Mouse (Mus musculus): ENCODE data around the gene Ccdc13. TPM values are rescaled to one million over a fixed set of nuclear protein-coding genes. Genes with fewer than 3 reads are reported as not detected.

The Ccdc13 gene
- polyA plus RNA-seq, 1 experiment = 0.12 TPM

DNA sequence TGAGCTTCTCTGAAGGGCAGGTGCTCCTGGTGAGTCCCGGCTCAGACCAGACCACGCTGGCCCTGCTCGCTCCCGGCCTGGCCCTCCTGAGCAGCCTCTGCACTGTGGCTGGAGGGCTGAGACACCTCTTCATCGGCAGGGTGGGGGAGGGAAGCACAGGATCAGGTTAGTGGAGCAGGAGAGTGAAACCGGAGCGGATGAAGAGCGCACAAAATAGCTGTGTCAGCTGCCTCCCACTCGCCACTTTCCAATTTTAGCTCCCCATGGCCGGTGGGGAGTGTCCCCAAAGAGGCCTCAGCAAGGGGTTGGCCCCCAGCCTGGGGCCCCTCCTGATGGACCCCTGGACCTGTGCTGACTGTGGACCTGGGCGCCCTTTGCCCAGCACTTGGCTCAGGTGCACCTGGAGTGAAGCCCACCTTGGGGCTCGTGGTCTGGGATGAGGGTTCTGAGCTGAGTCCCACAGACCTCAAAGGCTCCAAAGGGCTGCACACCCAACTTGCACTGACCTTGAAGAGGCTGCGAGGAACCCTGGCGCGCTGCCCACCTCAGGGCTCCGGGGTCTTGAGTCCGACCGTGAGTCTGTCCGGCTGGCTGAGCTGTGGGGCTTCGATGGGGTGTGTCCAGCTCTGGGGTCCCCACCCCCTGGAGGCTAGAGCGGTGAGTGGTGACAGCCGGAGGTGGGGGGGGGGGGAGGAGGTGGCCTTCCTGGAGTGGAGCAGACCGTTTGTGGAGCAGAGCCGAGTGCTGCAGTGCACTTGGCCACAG lies 47.3 kb downstream of the Ccdc13 start, which contains the start of gene Hhatl:
Hhatl (minus strand) TSS at position 751 of the 765 bp plus-strand sequence.
- Histone ChIP-seq H3K36me3 (ENCODE audit: control insufficient read depth, insufficient read depth) (no peaks in the 10 kb centered on the region), H3K79me2 (ENCODE audit: control insufficient read depth, insufficient read depth) (no peaks in the 10 kb centered on the region), H3K79me3 (ENCODE audit: low read depth) (no peaks in the 10 kb centered on the region), H3K4me3 (ENCODE audit: insufficient read depth, poor library complexity, severe bottlenecking) (no peak within 1 kb of the TSS), H3K27me3 (ENCODE audit: control insufficient read depth, insufficient read depth, insufficient read length) (peaks cover 11% of the 10 kb centered on the region), H3ac (ENCODE audit: control insufficient read depth, insufficient read length, low read depth) (no peak within 1 kb of the TSS)
- TF ChIP-seq MAX (IDR thresholded peaks at IDR 0.05) (no peak), CEBPB (IDR thresholded peaks at IDR 0.05; ENCODE audit: low read depth) (no peak), FOSL1 (IDR thresholded peaks at IDR 0.05; ENCODE audit: insufficient read depth, low read length, poor library complexity, severe bottlenecking) (no peak), MYOG (IDR thresholded peaks at IDR 0.05; ENCODE audit: control insufficient read depth, extremely low read depth, insufficient read length) (no peak), MYOD1 (IDR thresholded peaks at IDR 0.05; ENCODE audit: control insufficient read depth, insufficient read length, low read depth) (no peak), USF1 (IDR thresholded peaks at IDR 0.05; ENCODE audit: low read depth) (no peak), CTCF (IDR thresholded peaks at IDR 0.05; ENCODE audit: control insufficient read depth, insufficient read depth, insufficient read length) (no peak)

DNA sequence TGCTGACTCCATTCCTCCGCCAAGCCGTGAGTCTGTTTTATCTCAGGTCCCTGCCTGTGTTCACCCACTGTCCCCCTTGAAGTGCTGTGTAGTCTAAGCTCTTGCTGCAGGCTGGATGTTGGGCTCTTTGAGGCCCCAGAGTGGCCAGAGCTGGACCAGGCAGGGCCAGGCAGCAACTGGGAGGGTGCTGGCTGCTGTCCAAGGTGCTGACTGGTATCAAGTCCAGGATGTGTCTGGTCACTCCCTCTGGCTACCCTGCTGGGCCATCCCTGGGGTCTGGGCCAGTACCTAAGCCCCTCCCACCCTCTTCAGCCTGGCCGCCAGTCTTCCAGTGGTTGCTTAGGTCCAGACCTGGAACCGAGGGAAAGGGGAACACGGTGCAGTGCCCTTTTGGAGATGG lies 48.1 kb downstream of the Ccdc13 start:
- TF ChIP-seq USF1 (IDR thresholded peaks at IDR 0.05; ENCODE audit: low read depth) (no peak), CTCF (IDR thresholded peaks at IDR 0.05; ENCODE audit: control insufficient read depth, insufficient read depth, insufficient read length) (no peak), MYOG (IDR thresholded peaks at IDR 0.05; ENCODE audit: control insufficient read depth, extremely low read depth, insufficient read length) (no peak), MAX (IDR thresholded peaks at IDR 0.05) (no peak), MYOD1 (IDR thresholded peaks at IDR 0.05; ENCODE audit: control insufficient read depth, insufficient read length, low read depth) (no peak), CEBPB (IDR thresholded peaks at IDR 0.05; ENCODE audit: low read depth) (no peak), FOSL1 (IDR thresholded peaks at IDR 0.05; ENCODE audit: insufficient read depth, low read length, poor library complexity, severe bottlenecking) (no peak)
- no peaks in the 10 kb centered on the region for H3K36me3 ChIP-seq (ENCODE audit: control insufficient read depth, insufficient read depth)
- peaks cover 9% of the 10 kb centered on the region for H3K27me3 ChIP-seq (ENCODE audit: control insufficient read depth, insufficient read depth, insufficient read length)
- no peak overlapping the region for H3ac ChIP-seq (ENCODE audit: control insufficient read depth, insufficient read length, low read depth)
- no peaks in the 10 kb centered on the region for H3K79me3 ChIP-seq (ENCODE audit: low read depth)
- no peaks in the 10 kb centered on the region for H3K79me2 ChIP-seq (ENCODE audit: control insufficient read depth, insufficient read depth)
- no peak overlapping the region for H3K4me3 ChIP-seq (ENCODE audit: insufficient read depth, poor library complexity, severe bottlenecking)

DNA sequence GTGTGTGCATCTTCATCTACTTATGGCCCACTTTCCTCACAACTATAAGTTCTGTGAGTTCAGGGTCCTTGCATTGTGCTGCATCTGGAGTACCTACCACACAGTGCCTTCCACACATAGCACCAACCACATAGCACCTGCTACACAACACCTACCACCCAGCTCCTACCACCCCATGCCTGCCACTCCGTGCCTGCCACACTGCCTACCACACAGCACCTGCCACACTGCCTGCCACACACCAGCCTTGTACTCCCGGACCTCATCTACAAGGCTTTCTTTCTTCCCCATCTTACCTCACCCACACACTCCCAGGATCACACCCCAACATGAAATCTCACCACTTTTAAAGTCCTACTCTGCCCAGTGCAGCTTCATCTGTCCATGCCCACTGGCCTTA lies 52.9 kb downstream of the Ccdc13 start:
- Histone ChIP-seq H3K79me3 (ENCODE audit: low read depth) (no peaks in the 10 kb centered on the region), H3K79me2 (ENCODE audit: control insufficient read depth, insufficient read depth) (no peaks in the 10 kb centered on the region), H3K27me3 (ENCODE audit: control insufficient read depth, insufficient read depth, insufficient read length) (peaks cover 9% of the 10 kb centered on the region), H3ac (ENCODE audit: control insufficient read depth, insufficient read length, low read depth) (no peak overlapping the region), H3K4me3 (ENCODE audit: insufficient read depth, poor library complexity, severe bottlenecking) (no peak overlapping the region), H3K36me3 (ENCODE audit: control insufficient read depth, insufficient read depth) (no peaks in the 10 kb centered on the region)
- no peak for TF ChIP-seq MYOG (IDR thresholded peaks at IDR 0.05; ENCODE audit: control insufficient read depth, extremely low read depth, insufficient read length)
- TF ChIP-seq MYOD1 (IDR thresholded peaks at IDR 0.05; ENCODE audit: control insufficient read depth, insufficient read length, low read depth) = no peak
- TF ChIP-seq CEBPB (IDR thresholded peaks at IDR 0.05; ENCODE audit: low read depth) = no peak
- no peak for TF ChIP-seq MAX (IDR thresholded peaks at IDR 0.05)
- no peak for TF ChIP-seq USF1 (IDR thresholded peaks at IDR 0.05; ENCODE audit: low read depth)
- TF ChIP-seq CTCF (IDR thresholded peaks at IDR 0.05; ENCODE audit: control insufficient read depth, insufficient read depth, insufficient read length) = no peak
- no peak for TF ChIP-seq FOSL1 (IDR thresholded peaks at IDR 0.05; ENCODE audit: insufficient read depth, low read length, poor library complexity, severe bottlenecking)

DNA sequence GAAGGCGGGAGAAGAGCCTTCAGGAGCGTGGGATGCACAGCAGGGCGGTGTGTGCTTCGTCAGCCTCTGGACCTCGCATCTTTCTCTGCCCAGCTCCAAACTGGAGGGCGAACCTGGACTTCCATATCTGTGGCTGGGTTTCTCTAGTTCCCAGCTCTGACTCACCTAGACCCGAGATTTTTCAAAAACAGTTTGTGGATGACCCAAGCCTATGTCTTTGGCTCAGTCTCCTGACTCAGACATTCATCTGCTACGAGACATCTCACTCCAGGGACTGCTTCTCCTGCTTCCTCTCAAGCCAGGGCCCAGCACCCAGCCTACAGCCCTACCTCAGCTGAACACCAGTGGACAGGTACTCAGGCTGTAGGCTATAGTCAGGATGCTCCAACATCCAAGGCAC lies 54.0 kb downstream of the Ccdc13 start:
- Histone ChIP-seq H3K36me3 (ENCODE audit: control insufficient read depth, insufficient read depth) (no peaks in the 10 kb centered on the region), H3K4me3 (ENCODE audit: insufficient read depth, poor library complexity, severe bottlenecking) (no peak overlapping the region), H3ac (ENCODE audit: control insufficient read depth, insufficient read length, low read depth) (no peak overlapping the region), H3K79me2 (ENCODE audit: control insufficient read depth, insufficient read depth) (no peaks in the 10 kb centered on the region), H3K27me3 (ENCODE audit: control insufficient read depth, insufficient read depth, insufficient read length) (peaks cover 9% of the 10 kb centered on the region), H3K79me3 (ENCODE audit: low read depth) (no peaks in the 10 kb centered on the region)
- no peak for TF ChIP-seq CEBPB (IDR thresholded peaks at IDR 0.05; ENCODE audit: low read depth)
- TF ChIP-seq CTCF (IDR thresholded peaks at IDR 0.05; ENCODE audit: control insufficient read depth, insufficient read depth, insufficient read length) = no peak
- no peak for TF ChIP-seq USF1 (IDR thresholded peaks at IDR 0.05; ENCODE audit: low read depth)
- TF ChIP-seq MYOD1 (IDR thresholded peaks at IDR 0.05; ENCODE audit: control insufficient read depth, insufficient read length, low read depth) = no peak
- no peak for TF ChIP-seq MYOG (IDR thresholded peaks at IDR 0.05; ENCODE audit: control insufficient read depth, extremely low read depth, insufficient read length)
- no peak for TF ChIP-seq MAX (IDR thresholded peaks at IDR 0.05)
- TF ChIP-seq FOSL1 (IDR thresholded peaks at IDR 0.05; ENCODE audit: insufficient read depth, low read length, poor library complexity, severe bottlenecking) = no peak

DNA sequence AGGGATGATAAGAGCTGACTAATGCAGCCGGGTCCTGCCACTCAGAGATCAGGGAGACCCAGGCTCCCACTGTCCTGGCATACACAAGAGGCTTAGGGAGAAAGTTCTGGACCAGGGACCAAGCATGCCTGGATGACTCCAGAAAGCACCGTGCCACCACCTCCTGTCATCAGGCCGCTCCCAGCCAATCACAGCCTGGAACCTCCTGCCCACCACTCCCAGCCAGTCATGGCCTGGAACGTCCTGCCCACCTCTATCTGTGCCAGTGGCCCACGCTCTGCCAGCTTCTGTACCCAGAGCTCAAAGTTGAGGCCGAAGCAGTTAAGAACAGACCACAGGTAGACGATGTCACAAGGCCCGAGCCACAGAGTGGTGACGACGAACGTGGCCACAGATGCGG lies 54.5 kb downstream of the Ccdc13 start:
- Histone ChIP-seq H3K79me3 (ENCODE audit: low read depth) (no peaks in the 10 kb centered on the region), H3K36me3 (ENCODE audit: control insufficient read depth, insufficient read depth) (no peaks in the 10 kb centered on the region), H3K79me2 (ENCODE audit: control insufficient read depth, insufficient read depth) (no peaks in the 10 kb centered on the region), H3ac (ENCODE audit: control insufficient read depth, insufficient read length, low read depth) (no peak overlapping the region), H3K27me3 (ENCODE audit: control insufficient read depth, insufficient read depth, insufficient read length) (peaks cover 9% of the 10 kb centered on the region), H3K4me3 (ENCODE audit: insufficient read depth, poor library complexity, severe bottlenecking) (no peak overlapping the region)
- TF ChIP-seq CTCF (IDR thresholded peaks at IDR 0.05; ENCODE audit: control insufficient read depth, insufficient read depth, insufficient read length) = no peak
- TF ChIP-seq USF1 (IDR thresholded peaks at IDR 0.05; ENCODE audit: low read depth) = no peak
- TF ChIP-seq FOSL1 (IDR thresholded peaks at IDR 0.05; ENCODE audit: insufficient read depth, low read length, poor library complexity, severe bottlenecking) = no peak
- no peak for TF ChIP-seq CEBPB (IDR thresholded peaks at IDR 0.05; ENCODE audit: low read depth)
- no peak for TF ChIP-seq MAX (IDR thresholded peaks at IDR 0.05)
- TF ChIP-seq MYOG (IDR thresholded peaks at IDR 0.05; ENCODE audit: control insufficient read depth, extremely low read depth, insufficient read length) = no peak
- TF ChIP-seq MYOD1 (IDR thresholded peaks at IDR 0.05; ENCODE audit: control insufficient read depth, insufficient read length, low read depth) = no peak
